Mouse (Mus musculus) forebrain, embryonic 12.5 days (tissue): Measurements from ENCODE around the gene Tspan4. TPM values are rescaled to one million over a fixed set of nuclear protein-coding genes. Genes with fewer than 3 reads are reported as not detected.
A peak's percentile ranks its signal among the peaks of the same experiment; 100 is the strongest.

ENCODE experiments used
- ATAC-seq: fragments of 200-750 bp; cut with Nextera tagmentation; 2 replicates; pipeline ENCODE4 v1.8.0; 2017; ENCODE audit warnings: moderate TSS enrichment; ENCODE audit not compliant: low FRiP score
- H3K27ac ChIP-seq: fragments of 300-500 bp; sonication (generic); 2 replicates; pipeline ENCODE4 v1.5.1; 2016; ENCODE audit warnings: mild to moderate bottlenecking
- H3K27me3 ChIP-seq: fragments of 300-500 bp; sonication (generic); 2 replicates; pipeline ENCODE4 v1.6.1; 2016; ENCODE audit warnings: mild to moderate bottlenecking
- H3K36me3 ChIP-seq: fragments of 300-500 bp; sonication (generic); replicated peaks from 2 replicates; pipeline ENCODE4 v1.6.1; 2016; ENCODE audit warnings: mild to moderate bottlenecking
- H3K4me1 ChIP-seq: fragments of 300-500 bp; sonication (generic); 2 replicates; pipeline ENCODE4 v1.6.1; 2016
- H3K4me2 ChIP-seq: fragments of 300-500 bp; sonication (generic); 2 replicates; pipeline ENCODE4 v1.6.1; 2016; ENCODE audit warnings: mild to moderate bottlenecking, moderate library complexity
- H3K4me3 ChIP-seq: fragments of 300-500 bp; sonication (generic); replicated peaks from 2 replicates; pipeline ENCODE4 v1.5.1; 2016; ENCODE audit warnings: mild to moderate bottlenecking
- H3K9ac ChIP-seq: fragments of 300-500 bp; sonication (generic); 2 replicates; pipeline ENCODE4 v1.6.1; 2016; ENCODE audit warnings: mild to moderate bottlenecking
- H3K9me3 ChIP-seq: fragments of 300-500 bp; sonication (generic); 2 replicates; pipeline ENCODE4 v1.6.1; 2016
- WGBS: fragments of 180-500 bp; shearing (Covaris S2); methylation state at CpG from one replicate; pipeline ENCODE4 v1.1.7; 2016; 5-methylcytosine and 5-hydroxymethylcytosine counted together
- polyA plus RNA-seq: library from polyadenylated mRNA; unstranded; fragments of >200 nt; fragmentation: Nextera tagmentation; extraction: Ambion mirVana; gene quantifications from 2 replicates; pipeline ENCODE4 v1.2.1, GENCODE M21; 2016

Tspan4 gene
- polyA plus RNA-seq, 1 experiment from 2014 or later = 24.2 TPM

DNA sequence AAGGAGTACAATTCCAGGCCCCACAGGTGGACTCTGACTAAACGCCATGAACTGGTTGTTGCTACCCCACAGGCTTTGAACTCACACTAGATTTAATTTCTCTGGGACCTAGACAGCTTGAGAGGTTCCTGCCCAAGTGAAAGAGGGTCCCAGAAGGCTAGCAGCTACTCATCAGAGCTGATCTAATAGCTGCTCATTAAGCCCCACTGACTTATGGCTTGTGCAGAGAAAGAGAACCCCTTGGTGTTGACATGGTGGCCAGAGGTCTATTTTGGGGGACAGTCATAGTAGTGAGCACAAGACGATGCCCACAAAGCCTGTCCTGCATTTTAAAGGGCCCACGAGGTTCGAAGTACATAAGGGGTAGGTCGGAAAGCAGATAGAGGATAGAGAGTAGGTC lies 880 bp upstream of the Tspan4 start:
- Histone ChIP-seq H3K27ac (no peak overlapping the region), H3K4me1 (peaks cover 40% of the 10 kb centered on the region)
- WGBS = 10% methylated on average over 5 of the region's 5 CpGs

GRCm38 (mm10) chr7:141475805-141476158 lies 742 bp downstream of the Tspan4 start:
- peak overlapping the region; percentile 64 for H3K4me3 ChIP-seq
- peaks cover 19% of the 10 kb centered on the region for H3K36me3 ChIP-seq
- WGBS = 2% methylated on average over 12 of the region's 12 CpGs
- no peaks in the 10 kb centered on the region for H3K9me3 ChIP-seq
- no peak overlapping the region for H3K27ac ChIP-seq
- no peak for ATAC-seq
- peaks cover 34% of the 10 kb centered on the region for H3K4me1 ChIP-seq
- H3K27me3 ChIP-seq = peaks cover 37% of the 10 kb centered on the region
- H3K9ac ChIP-seq = peak overlapping the region; percentile 78; the same call in 1 of the 2 replicates
- peak overlapping the region; percentile 91 for H3K4me2 ChIP-seq

More for the DNA sequence above, 880 bp upstream of the Tspan4 start:
- ATAC-seq = no peak
- Histone ChIP-seq H3K27me3 (peaks cover 31% of the 10 kb centered on the region), H3K4me2 (peak overlapping the region; percentile 91), H3K9me3 (no peaks in the 10 kb centered on the region), H3K4me3 (peak overlapping the region; percentile 64), H3K9ac (peak overlapping the region; percentile 78), H3K36me3 (peaks cover 34% of the 10 kb centered on the region)

DNA sequence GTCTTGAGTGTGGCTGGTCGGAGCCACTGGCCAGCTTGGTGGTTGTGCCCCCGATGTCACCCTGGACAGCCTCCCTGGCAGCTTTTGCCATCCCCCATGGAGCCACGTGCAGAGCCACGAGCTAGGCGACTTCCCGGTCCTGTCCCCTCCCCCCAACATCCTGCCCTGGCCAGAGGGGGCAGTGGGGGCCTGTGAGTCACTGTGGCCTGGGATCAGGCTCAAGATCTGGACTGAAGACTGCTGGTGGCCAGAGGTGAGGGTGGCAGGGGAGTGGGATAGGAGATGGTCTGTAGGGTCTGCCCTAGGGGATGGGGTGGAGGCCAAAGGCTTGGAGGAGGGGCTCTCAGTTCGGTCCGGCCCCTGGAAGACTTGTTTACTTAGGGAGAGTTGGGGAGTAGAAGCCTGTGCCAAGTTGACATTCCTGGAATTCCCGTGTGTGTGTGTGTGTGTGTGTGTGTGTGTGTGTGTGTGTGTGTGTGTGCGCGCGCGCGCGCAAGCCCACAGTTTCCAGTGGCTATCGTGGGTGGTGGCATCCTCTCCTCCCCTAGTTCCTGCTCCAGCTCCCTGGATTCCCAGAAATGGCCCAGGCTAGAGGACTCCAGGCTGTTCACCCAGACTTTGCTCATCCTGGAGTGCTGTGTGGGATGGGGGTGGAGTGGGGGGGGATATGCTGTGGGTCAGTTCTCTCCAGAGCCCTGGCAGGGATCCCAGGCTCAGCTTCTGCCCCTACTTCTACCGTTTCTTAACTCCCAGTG lies 1.4 kb downstream of the Tspan4 start:
- 5% methylated on average over 14 of the region's 17 CpGs for WGBS
- no peak for ATAC-seq
- Histone ChIP-seq H3K27me3 (peaks cover 37% of the 10 kb centered on the region), H3K9me3 (no peaks in the 10 kb centered on the region), H3K4me2 (peak overlapping the region; percentile 91), H3K4me3 (peak overlapping the region; percentile 64), H3K27ac (peak overlapping the region; percentile 54), H3K36me3 (peaks cover 13% of the 10 kb centered on the region), H3K4me1 (peaks cover 40% of the 10 kb centered on the region), H3K9ac (peak overlapping the region; percentile 78)

DNA sequence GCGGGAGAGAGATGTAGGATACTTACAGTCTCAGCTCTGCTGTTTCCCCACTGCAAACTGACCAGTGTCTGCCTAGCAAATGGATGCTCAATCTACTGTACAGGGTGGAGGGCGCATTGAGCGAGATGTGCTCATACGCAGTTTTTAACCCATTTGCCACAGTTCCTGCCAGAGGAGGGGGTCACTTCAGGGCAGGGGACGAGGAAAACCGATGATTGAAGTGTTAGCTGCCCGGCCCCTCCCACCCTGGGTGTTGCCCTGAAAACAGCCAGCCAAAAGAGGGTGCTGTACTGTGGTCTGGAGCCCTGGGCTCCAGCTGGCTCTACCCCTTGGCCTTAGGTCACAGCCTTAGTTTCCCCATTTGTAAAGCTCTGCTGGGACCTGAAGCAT lies 1.9 kb downstream of the Tspan4 start:
- H3K4me3 ChIP-seq = peak overlapping the region; percentile 64; the same call in 1 of the 2 replicates
- 25% methylated on average over 7 of the region's 7 CpGs for WGBS

GRCm38 (mm10) chr7:141477578-141478269 lies 2.7 kb downstream of the Tspan4 start:
- 76% methylated on average over 4 of the region's 4 CpGs for WGBS
- no peak overlapping the region for H3K4me2 ChIP-seq
- peaks cover 51% of the 10 kb centered on the region for H3K4me1 ChIP-seq
- H3K4me3 ChIP-seq = no peak overlapping the region
- H3K36me3 ChIP-seq = peaks cover 2% of the 10 kb centered on the region
- H3K27ac ChIP-seq = no peak overlapping the region
- H3K9ac ChIP-seq = no peak overlapping the region
- H3K9me3 ChIP-seq = no peaks in the 10 kb centered on the region
- no peak for ATAC-seq
- peaks cover 49% of the 10 kb centered on the region for H3K27me3 ChIP-seq

More for the DNA sequence above, 1.9 kb downstream of the Tspan4 start:
- Histone ChIP-seq H3K9me3 (no peaks in the 10 kb centered on the region), H3K27me3 (peaks cover 42% of the 10 kb centered on the region), H3K27ac (peak overlapping the region; percentile 54), H3K4me1 (peaks cover 44% of the 10 kb centered on the region), H3K9ac (peak overlapping the region; percentile 78; the same call in 1 of the 2 replicates), H3K36me3 (peaks cover 10% of the 10 kb centered on the region), H3K4me2 (peak overlapping the region; percentile 91)
- no peak for ATAC-seq

- no peak overlapping the region for H3K27ac ChIP-seq
- H3K27me3 ChIP-seq = peaks cover 55% of the 10 kb centered on the region
- no peak overlapping the region for H3K4me2 ChIP-seq
- no peak for ATAC-seq
- H3K4me3 ChIP-seq = no peak overlapping the region
- peaks cover 55% of the 10 kb centered on the region for H3K4me1 ChIP-seq
- no peaks in the 10 kb centered on the region for H3K36me3 ChIP-seq
- no peaks in the 10 kb centered on the region for H3K9me3 ChIP-seq
- H3K9ac ChIP-seq = no peak overlapping the region
- WGBS = 80% methylated on average over 5 of the region's 5 CpGs
Observed at GRCm38 (mm10) chr7:141478270-141478748, 3.3 kb downstream of the Tspan4 start.

GRCm38 (mm10) chr7:141480842-141481497 lies 5.9 kb downstream of the Tspan4 start:
- ATAC-seq = peak; percentile 49
- H3K36me3 ChIP-seq = no peaks in the 10 kb centered on the region
- no peak overlapping the region for H3K27ac ChIP-seq
- peak overlapping the region; percentile 50 for H3K4me3 ChIP-seq
- WGBS = 9% methylated on average over 10 of the region's 10 CpGs
- H3K4me2 ChIP-seq = peak overlapping the region; percentile 92
- H3K9ac ChIP-seq = peak overlapping the region; percentile 61
- peaks cover 37% of the 10 kb centered on the region for H3K4me1 ChIP-seq
- no peaks in the 10 kb centered on the region for H3K9me3 ChIP-seq
- peaks cover 56% of the 10 kb centered on the region for H3K27me3 ChIP-seq

DNA sequence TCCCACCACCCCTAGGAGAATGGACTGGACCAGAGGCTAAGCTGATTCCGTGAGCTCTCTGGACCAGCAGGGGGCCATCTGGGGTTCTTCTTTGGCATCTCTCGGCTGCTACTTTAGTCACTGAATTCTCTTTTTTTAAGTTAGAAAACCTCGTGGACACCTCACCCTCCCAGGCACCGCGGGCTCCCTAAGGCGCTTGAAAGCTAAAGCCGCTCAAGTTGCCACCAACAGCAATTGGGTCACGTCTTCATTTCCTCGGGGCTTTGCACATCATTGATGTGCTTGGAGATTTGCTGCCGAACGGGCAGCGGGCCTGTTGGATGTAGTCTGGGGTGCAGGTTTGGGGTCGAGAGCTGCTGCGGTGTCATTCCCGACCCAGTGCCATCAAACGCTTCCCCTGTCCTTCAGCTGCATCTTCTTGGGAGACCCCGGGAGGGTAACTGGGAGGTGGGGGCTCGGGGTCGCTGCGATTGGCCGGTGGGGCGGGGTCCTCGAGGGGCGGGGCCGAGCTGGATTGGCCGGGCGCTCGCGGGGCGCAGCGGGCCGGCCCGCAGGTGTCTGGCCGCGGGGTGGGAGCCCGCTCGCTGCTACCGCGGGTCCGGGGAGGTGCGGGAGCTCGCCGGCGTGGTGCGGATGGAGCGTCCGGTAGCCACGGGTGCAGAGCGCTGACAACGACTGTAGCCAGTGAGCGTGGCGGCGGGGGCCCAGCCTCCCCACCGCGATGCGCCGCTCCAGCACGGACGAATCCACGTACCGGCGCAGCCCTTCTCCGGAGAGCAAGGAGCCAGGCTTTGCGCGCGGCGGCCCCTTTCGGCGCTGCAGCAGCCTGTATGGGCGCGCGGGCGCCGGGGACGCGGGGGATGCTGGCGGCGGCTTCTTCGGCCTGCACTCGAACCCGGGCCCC lies 6.7 kb downstream of the Tspan4 start:
- Histone ChIP-seq H3K27me3 (peaks cover 48% of the 10 kb centered on the region), H3K4me1 (peaks cover 29% of the 10 kb centered on the region), H3K4me3 (peak overlapping the region; percentile 50), H3K4me2 (peak overlapping the region; percentile 92), H3K36me3 (no peaks in the 10 kb centered on the region), H3K9ac (peak overlapping the region; percentile 61), H3K9me3 (no peaks in the 10 kb centered on the region), H3K27ac (no peak overlapping the region)
- WGBS = 1% methylated on average over 81 of the region's 81 CpGs
- ATAC-seq = peak; percentile 77

- peak; percentile 7; the same call in 1 of the 2 replicates for ATAC-seq
- Histone ChIP-seq H3K9ac (peak overlapping the region; percentile 61), H3K4me2 (peak overlapping the region; percentile 92), H3K9me3 (no peaks in the 10 kb centered on the region), H3K36me3 (no peaks in the 10 kb centered on the region), H3K27me3 (peaks cover 40% of the 10 kb centered on the region), H3K4me1 (peaks cover 25% of the 10 kb centered on the region), H3K27ac (no peak overlapping the region), H3K4me3 (peak overlapping the region; percentile 50)
- 4% methylated on average over 11 of the region's 11 CpGs for WGBS
Observed at GRCm38 (mm10) chr7:141482531-141483024, 7.5 kb downstream of the Tspan4 start.

DNA sequence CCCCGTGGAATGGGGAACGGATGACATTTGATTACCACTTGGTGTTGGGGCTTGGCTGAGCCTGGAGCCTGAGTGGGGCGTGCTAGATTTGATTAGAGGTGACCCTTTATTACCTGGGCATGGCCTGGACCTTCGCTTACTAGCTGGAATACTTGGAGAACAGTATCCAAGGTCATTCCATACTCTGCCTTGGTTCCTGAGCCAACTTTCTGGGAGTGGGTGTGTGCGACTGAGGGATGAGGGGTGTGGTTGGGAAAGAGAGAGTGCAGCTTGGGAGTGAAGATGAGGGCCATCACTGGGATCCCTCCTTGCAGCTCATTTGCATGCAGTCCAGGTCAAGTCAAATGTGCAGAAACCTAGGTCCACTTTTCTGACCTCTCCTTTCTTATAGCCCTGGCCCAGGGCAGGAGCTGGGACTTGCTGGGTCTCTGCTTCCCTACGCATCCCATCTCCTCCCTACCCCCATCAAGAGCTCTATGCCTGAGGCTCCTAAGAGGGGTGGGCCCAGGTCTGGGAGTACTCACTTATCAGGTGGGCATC lies 8.1 kb downstream of the Tspan4 start:
- H3K9ac ChIP-seq = no peak overlapping the region
- peaks cover 25% of the 10 kb centered on the region for H3K4me1 ChIP-seq
- peaks cover 34% of the 10 kb centered on the region for H3K27me3 ChIP-seq
- WGBS = 73% methylated on average over 6 of the region's 6 CpGs
- no peaks in the 10 kb centered on the region for H3K36me3 ChIP-seq
- H3K4me2 ChIP-seq = 0 out of 2 replicates have a peak overlapping the region, but pooled peaks have one; percentile 10
- H3K9me3 ChIP-seq = no peaks in the 10 kb centered on the region
- H3K4me3 ChIP-seq = 0 out of 2 replicates have a peak overlapping the region, but pooled peaks have one; percentile 8
- no peak overlapping the region for H3K27ac ChIP-seq
- no peak for ATAC-seq
